Mouse (Mus musculus): ENCODE measurements around the gene Tuba1a. TPM values are rescaled to one million over a fixed set of nuclear protein-coding genes. Genes with fewer than 3 reads are reported as not detected.

Gene Tuba1a
- 17,671 and 17,732 TPM in 2 replicates for polyA plus RNA-seq (2015; fragmentation: Nextera tagmentation; extraction: Ambion mirVana)

GRCm38 (mm10) chr15:98953401-98954356 is at the start of gene Tuba1a, which contains the start of gene Gm49450:
TSS of gene Tuba1a (minus strand) at chr15:98953703.
TSS of gene Gm49450 (minus strand) at chr15:98953551.
- peak within 1 kb of the TSS; percentile 87 for H3K4me3 ChIP-seq
- H3K9me3 ChIP-seq, result no peaks in the 10 kb centered on the region
- peak; percentile 98 for ATAC-seq (replicated peaks)
- peak within 1 kb of the TSS; percentile 98 for H3K9ac ChIP-seq
- no peaks in the 10 kb centered on the region for H3K27me3 ChIP-seq (replicated peaks)
- no peaks in the 10 kb centered on the region for H3K36me3 ChIP-seq (replicated peaks)
- peaks cover 19% of the 10 kb centered on the region for H3K4me1 ChIP-seq
- 2% methylated on average over 28 of the region's 28 CpGs for WGBS
- peak within 1 kb of the TSS; percentile 65 for H3K4me2 ChIP-seq
- peak within 1 kb of the TSS; percentile 100 for H3K27ac ChIP-seq

- 0 out of 2 replicates have a peak, but pooled peaks have one; percentile 41 for ATAC-seq (replicated peaks)
- H3K9ac ChIP-seq, result no peak overlapping the region
- 16% methylated on average over 17 of the region's 17 CpGs for WGBS
- H3K27ac ChIP-seq, result no peak overlapping the region
- 0 out of 2 replicates have a peak overlapping the region, but pooled peaks have one; percentile 5 for H3K4me3 ChIP-seq
- peaks cover 14% of the 10 kb centered on the region for H3K4me1 ChIP-seq
- peak overlapping the region; percentile 43 for H3K4me2 ChIP-seq
- H3K36me3 ChIP-seq (replicated peaks), result no peaks in the 10 kb centered on the region
- H3K27me3 ChIP-seq (replicated peaks), result no peaks in the 10 kb centered on the region
- no peaks in the 10 kb centered on the region for H3K9me3 ChIP-seq
These were observed 48.0 kb upstream of the Tuba1a start for GRCm38 (mm10) chr15:99001451-99001931.

- Histone ChIP-seq H3K9ac (no peak overlapping the region), H3K4me2 (peak overlapping the region; percentile 43; the same call in 1 of the 2 replicates), H3K27me3 (replicated peaks) (no peaks in the 10 kb centered on the region), H3K4me3 (no peak overlapping the region), H3K36me3 (replicated peaks) (no peaks in the 10 kb centered on the region), H3K9me3 (no peaks in the 10 kb centered on the region), H3K27ac (peak overlapping the region; percentile 42; the same call in 1 of the 2 replicates), H3K4me1 (peaks cover 14% of the 10 kb centered on the region)
- ATAC-seq (replicated peaks), result 0 out of 2 replicates have a peak, but pooled peaks have one; percentile 12
- 33% methylated on average over 14 of the region's 14 CpGs for WGBS
These were observed 47.2 kb upstream of the Tuba1a start for GRCm38 (mm10) chr15:99000535-99001283.

- Histone ChIP-seq H3K27ac (no peak overlapping the region), H3K4me3 (no peak overlapping the region), H3K27me3 (replicated peaks) (no peaks in the 10 kb centered on the region), H3K36me3 (replicated peaks) (no peaks in the 10 kb centered on the region), H3K4me1 (peaks cover 23% of the 10 kb centered on the region), H3K4me2 (no peak overlapping the region), H3K9me3 (no peaks in the 10 kb centered on the region), H3K9ac (no peak overlapping the region)
- 40% methylated on average over 6 of the region's 6 CpGs for WGBS
- no peak for ATAC-seq (replicated peaks)
These were observed 45.3 kb upstream of the Tuba1a start for GRCm38 (mm10) chr15:98998775-98999157.

GRCm38 (mm10) chr15:98997938-98998774 is 44.7 kb upstream of the Tuba1a start:
- H3K27me3 ChIP-seq (replicated peaks), result no peaks in the 10 kb centered on the region
- no peak overlapping the region for H3K9ac ChIP-seq
- H3K4me2 ChIP-seq, result no peak overlapping the region
- WGBS, result 44% methylated on average over 13 of the region's 13 CpGs
- H3K27ac ChIP-seq, result no peak overlapping the region
- no peaks in the 10 kb centered on the region for H3K36me3 ChIP-seq (replicated peaks)
- peaks cover 23% of the 10 kb centered on the region for H3K4me1 ChIP-seq
- no peaks in the 10 kb centered on the region for H3K9me3 ChIP-seq
- H3K4me3 ChIP-seq, result no peak overlapping the region
- no peak for ATAC-seq (replicated peaks)

- Histone ChIP-seq H3K9ac (no peak overlapping the region), H3K36me3 (replicated peaks) (no peaks in the 10 kb centered on the region), H3K27me3 (replicated peaks) (no peaks in the 10 kb centered on the region), H3K27ac (no peak overlapping the region), H3K4me3 (no peak overlapping the region), H3K4me2 (no peak overlapping the region), H3K4me1 (peaks cover 34% of the 10 kb centered on the region), H3K9me3 (no peaks in the 10 kb centered on the region)
- 82% methylated on average over 7 of the region's 7 CpGs for WGBS
- no peak for ATAC-seq (replicated peaks)
These were observed 43.3 kb upstream of the Tuba1a start for GRCm38 (mm10) chr15:98996840-98997239.

- Histone ChIP-seq H3K4me2 (no peak overlapping the region), H3K9me3 (no peaks in the 10 kb centered on the region), H3K9ac (no peak overlapping the region), H3K36me3 (replicated peaks) (no peaks in the 10 kb centered on the region), H3K27ac (no peak overlapping the region), H3K4me3 (no peak overlapping the region), H3K4me1 (peaks cover 38% of the 10 kb centered on the region), H3K27me3 (replicated peaks) (no peaks in the 10 kb centered on the region)
- ATAC-seq (replicated peaks), result no peak
- WGBS, result 74% methylated on average over 9 of the region's 9 CpGs
These were observed 41.5 kb upstream of the Tuba1a start for GRCm38 (mm10) chr15:98994957-98995520.

- Histone ChIP-seq H3K9me3 (no peaks in the 10 kb centered on the region), H3K27ac (peak overlapping the region; percentile 96), H3K9ac (peak overlapping the region; percentile 59; the same call in 1 of the 2 replicates), H3K27me3 (replicated peaks) (no peaks in the 10 kb centered on the region), H3K36me3 (replicated peaks) (no peaks in the 10 kb centered on the region), H3K4me3 (peak overlapping the region; percentile 37), H3K4me1 (peaks cover 49% of the 10 kb centered on the region), H3K4me2 (peak overlapping the region; percentile 72)
- 2% methylated on average over 11 of the region's 11 CpGs for WGBS
- no peak for ATAC-seq (replicated peaks)
These were observed 40.4 kb upstream of the Tuba1a start for GRCm38 (mm10) chr15:98993865-98994264.

- Histone ChIP-seq H3K4me2 (peak overlapping the region; percentile 72), H3K4me1 (peaks cover 56% of the 10 kb centered on the region), H3K27ac (peak overlapping the region; percentile 96), H3K27me3 (replicated peaks) (no peaks in the 10 kb centered on the region), H3K9me3 (no peaks in the 10 kb centered on the region), H3K4me3 (peak overlapping the region; percentile 37), H3K9ac (peak overlapping the region; percentile 59), H3K36me3 (replicated peaks) (no peaks in the 10 kb centered on the region)
- WGBS, result 1% methylated on average over 35 of the region's 35 CpGs
- ATAC-seq (replicated peaks), result peak; percentile 83
These were observed 39.7 kb upstream of the Tuba1a start for GRCm38 (mm10) chr15:98993093-98993793.

- Histone ChIP-seq H3K9me3 (no peaks in the 10 kb centered on the region), H3K9ac (peak overlapping the region; percentile 59), H3K4me1 (peaks cover 65% of the 10 kb centered on the region), H3K27ac (peak overlapping the region; percentile 96), H3K27me3 (replicated peaks) (no peaks in the 10 kb centered on the region), H3K4me3 (peak overlapping the region; percentile 37), H3K36me3 (replicated peaks) (no peaks in the 10 kb centered on the region), H3K4me2 (peak overlapping the region; percentile 72)
- WGBS, result 11% methylated on average over 17 of the region's 17 CpGs
- ATAC-seq (replicated peaks), result peak; percentile 88
These were observed 38.8 kb upstream of the Tuba1a start for GRCm38 (mm10) chr15:98992086-98992912.

Measured in midbrain, embryonic 15.5 days (tissue).